Mouse (Mus musculus) left cerebral cortex, adult 8-10 months (tissue): ENCODE data around the gene Slc25a3. TPM values are rescaled to one million over a fixed set of nuclear protein-coding genes. Genes with fewer than 3 reads are reported as not detected.

Experiments used
- DNase-seq, 2 experiments: peaks; one replicate each; pipeline ENCODE4 v3.0.0; 2022; ENCODE audit warnings: low spot score in 2 of 2
- total RNA-seq, 4 experiments: library from RNA; stranded (reverse); gene quantifications; 2 replicates each; pipeline ENCODE4 v1.2.4; 2022

The Slc25a3 gene
- total RNA-seq = 100 to 1,000 TPM; 531 to 567 (median 564) TPM

DNA sequence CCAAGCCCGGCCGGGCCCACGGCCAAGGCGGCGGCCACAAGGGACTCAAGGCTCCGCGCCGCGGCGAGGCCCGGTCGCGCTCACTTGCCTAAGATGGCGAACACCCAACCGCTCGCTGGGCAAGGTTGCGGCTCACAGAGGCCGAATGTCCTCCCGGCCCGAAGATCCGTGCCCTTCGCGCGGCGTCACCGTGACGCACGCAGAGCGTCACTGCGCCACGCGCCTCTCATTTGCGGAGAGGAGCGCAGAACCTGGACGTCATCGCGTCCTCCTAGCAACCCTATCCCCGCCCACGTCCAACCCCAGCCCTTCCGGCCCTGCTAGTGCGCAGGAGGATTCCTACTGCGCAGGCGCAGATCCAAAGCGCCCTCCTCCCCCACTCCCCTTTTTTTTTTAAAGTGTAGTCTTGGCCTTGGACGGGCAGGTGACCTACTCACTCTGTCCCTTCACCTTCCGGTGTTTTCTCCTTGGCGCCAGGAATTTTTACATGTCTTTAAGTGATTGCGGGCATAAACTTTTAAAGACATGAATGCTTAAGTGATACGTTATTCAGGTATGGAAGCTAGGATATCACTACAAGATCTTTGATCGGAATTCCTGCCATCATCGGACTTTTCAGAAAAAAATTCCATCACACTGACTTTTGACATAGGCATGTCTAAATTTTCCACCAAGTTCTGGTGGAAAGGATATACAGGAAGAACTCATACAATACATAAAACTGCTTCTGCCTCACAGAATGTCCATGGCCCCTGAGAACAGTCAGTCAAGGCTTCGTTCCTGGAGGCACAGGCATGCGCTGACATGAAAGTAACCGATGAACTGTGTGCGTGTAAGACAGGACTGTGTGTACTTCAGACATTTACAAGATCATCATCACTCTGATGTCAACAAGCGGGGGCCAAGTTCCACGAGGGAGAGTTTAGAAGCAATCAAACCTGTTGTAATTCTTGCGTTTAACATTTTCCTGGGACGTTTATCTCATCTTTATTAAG, at the start of gene Slc25a3:
Gene Slc25a3 (minus strand): TSS at position 232 of the 995 bp plus-strand sequence.
- DNase-seq = peak; percentile 91 to 99

DNA sequence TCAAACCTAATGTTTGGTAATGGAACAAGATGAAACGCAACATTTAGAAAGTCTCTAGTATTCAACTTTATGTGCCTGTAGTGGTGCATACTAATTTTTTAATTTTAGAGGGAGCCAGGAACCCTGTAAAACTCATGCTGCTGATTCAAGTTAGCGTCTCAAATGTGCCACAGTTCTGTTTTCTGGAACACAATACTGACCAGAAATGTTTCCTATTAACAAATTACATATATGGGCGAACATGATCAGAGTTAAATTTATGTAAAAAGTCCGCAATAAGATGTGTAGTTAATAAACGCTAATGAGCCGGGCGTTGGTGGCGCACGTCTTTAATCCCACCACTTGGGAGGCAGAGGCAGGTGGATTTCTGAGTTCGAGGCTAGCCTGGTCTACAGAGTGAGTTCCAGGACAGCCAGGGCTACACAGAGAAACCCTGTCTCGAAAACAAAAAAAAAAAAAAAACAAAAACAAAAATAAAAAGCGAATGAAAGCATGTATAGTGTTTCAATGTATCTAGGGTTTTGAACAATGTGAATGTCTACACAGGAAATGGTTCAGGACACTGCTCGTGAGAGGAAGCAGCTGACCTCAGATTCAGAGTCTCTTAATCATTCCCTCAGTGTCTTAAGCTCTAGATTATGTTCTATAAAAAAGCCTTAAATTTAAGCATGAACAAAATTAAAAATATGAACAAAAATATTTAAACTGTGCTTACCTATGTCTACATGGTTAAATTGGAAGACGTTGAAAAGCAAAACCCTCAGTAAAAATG, 48.7 kb upstream of the Slc25a3 start:
- DNase-seq = no peak

DNA sequence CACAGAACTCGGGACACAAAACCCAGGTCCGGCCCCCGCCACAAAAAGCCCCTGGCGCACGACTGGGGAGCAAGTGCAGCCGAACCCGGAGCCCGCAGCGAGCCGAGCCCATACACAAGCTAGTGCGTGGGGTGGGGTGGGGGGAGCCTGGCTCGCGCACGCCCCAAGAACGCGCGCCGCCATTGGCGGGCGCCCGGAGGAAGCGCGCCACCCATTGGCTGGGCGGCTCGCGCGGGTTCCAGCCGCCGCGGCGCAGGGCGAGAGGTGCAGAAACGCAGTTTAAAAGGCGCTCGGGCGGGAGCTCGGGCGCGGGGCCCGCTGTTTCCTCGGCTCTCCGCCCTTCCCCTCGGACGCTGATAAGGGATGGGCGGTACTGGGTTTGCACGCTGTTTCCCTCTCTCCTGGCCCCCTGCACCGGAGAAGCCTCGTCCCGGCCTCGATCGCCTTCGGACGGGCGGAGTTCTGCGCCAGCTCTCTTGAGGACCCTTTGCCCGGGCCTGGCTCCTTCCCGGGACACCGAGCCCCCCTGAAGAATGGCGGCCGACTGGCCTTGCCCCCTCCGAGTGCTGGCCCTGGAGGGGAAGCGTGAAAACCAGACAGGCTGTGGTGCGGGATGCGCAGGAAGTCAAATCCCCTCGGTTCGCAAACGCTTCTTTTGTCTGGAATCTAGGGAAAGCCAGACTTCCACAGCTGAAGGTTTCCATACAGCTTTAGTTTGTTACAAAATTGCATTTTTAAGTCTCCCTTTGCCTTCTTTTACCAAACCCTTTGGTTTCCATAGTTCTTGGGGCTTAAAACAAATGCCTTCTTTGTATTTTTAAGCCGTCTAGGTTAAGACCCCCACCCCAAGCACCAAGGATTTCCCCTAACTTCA, 47.8 kb upstream of the Slc25a3 start:
- DNase-seq = peak; percentile 88

GRCm38 (mm10) chr10:91171041-91171440, 47.2 kb upstream of the Slc25a3 start:
- peak in 1 of 2 experiments; percentile 33 for DNase-seq

DNA sequence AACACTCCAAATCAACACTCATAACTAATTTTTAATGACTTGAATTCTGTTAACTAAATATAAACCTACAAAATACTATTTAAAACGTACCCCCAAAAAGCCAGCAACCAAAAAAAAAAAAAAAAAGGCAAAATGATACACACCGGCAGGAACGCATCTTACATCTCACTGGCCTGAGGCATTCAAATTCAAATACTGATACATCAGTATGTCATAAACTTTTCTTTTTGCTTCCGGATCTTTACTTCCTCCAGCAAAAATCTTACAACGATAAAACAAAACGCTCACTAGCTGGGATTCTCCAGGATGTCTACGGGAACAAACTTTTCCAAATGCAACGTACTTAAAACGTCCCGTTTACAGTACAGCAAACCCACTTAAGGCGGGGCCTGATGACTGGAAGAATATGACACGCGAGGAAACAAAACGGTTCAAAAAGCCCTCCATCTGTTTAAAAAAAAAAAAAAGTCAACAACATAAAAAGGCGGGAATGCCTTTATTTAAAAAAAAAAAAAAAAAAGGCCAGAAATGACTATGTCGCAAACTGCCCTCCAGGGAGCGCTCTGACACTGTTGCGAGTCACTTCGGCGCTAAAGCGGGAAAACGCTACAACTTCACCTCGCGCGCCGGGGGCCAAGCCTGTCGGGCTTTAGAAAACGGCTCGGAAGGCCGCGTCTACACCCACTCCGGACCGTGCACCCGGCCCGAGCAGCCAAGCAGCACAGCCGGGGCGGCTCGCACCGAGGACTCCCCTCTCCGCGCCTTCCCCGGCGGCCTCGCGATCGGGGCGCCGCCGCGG, 46.5 kb upstream of the Slc25a3 start:
- peak; percentile 58 to 64 for DNase-seq

GRCm38 (mm10) chr10:91169414-91170065, 45.7 kb upstream of the Slc25a3 start:
- DNase-seq = no peak

GRCm38 (mm10) chr10:91167352-91167751, 43.5 kb upstream of the Slc25a3 start:
- no peak for DNase-seq

- DNase-seq = no peak
These were observed 43.0 kb upstream of the Slc25a3 start for GRCm38 (mm10) chr10:91166890-91167289.

- DNase-seq = no peak
These were observed 42.0 kb upstream of the Slc25a3 start for GRCm38 (mm10) chr10:91165850-91166249.

- DNase-seq = no peak
These were observed 40.6 kb upstream of the Slc25a3 start for GRCm38 (mm10) chr10:91164491-91164890.

DNA sequence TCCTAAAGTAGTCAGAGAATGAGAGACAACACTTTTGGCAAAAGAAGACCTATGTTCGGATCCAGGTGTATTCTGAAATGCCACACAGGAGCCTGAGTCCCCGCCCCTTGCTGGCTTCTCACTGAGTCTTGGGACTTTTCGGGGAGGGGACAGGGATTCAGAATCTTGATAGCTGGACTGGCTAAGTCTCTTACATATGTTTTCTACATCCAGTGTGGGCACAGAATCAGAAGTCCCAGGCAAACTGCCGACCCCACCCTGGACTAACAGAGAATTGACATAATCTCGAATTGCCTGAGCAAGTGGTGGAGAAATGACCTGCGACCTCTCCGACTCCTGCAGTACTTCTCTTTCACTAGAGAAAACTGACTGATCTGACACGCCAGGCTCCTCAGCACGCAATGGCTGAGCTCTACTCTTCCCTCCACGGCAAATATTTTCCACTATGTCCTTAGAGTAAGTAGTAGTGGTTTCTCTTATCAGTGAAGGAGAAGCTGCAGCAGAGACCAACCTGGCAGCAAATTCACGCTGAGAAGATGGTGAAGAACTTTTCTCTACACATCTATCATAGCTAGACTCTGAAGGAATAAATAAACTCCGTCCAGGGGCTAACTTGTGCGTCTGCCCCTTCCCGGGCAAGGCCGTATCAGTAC, 38.8 kb upstream of the Slc25a3 start:
- no peak for DNase-seq

GRCm38 (mm10) chr10:91162077-91162476, 38.2 kb upstream of the Slc25a3 start:
- DNase-seq = no peak

GRCm38 (mm10) chr10:91161006-91161405, 37.1 kb upstream of the Slc25a3 start:
- DNase-seq = no peak

DNA sequence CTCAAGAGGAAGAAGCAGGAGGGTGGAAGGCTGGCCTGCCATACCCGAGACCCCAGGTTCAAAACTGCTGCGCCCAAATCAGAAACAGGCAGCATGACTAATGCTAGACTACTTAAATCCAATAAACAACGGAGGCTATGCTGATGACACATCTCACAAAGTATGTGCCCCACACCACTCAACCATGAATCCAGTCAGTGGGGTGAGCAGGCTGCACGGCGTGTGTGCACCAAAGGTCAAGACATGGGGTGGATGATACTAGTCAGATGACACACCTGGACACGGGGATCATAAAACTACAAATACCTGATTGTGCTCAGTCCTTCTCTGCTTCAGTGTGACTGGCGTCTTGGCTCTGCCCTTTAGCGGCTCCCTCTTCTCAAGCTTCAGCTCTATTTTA, 34.6 kb upstream of the Slc25a3 start:
- no peak for DNase-seq

DNA sequence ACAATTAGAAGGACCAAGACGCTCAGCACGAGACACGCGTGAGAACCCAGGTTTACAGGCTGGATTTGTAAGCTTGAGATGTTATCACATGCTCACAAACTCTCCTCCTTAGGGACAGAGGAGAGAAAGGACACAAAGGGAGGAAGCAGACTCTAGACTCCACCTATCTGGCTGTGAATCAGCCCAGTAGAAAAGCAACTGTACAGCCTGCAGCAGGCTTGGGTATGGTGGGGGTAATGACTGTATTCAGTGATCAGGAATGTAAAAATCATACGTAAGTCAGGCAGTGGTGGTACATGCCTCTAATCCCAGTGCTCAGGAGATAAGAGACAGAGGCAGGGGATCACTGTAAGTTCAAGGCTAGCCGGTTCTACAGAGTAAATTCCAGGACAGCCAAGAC, 32.5 kb upstream of the Slc25a3 start:
- no peak for DNase-seq

DNA sequence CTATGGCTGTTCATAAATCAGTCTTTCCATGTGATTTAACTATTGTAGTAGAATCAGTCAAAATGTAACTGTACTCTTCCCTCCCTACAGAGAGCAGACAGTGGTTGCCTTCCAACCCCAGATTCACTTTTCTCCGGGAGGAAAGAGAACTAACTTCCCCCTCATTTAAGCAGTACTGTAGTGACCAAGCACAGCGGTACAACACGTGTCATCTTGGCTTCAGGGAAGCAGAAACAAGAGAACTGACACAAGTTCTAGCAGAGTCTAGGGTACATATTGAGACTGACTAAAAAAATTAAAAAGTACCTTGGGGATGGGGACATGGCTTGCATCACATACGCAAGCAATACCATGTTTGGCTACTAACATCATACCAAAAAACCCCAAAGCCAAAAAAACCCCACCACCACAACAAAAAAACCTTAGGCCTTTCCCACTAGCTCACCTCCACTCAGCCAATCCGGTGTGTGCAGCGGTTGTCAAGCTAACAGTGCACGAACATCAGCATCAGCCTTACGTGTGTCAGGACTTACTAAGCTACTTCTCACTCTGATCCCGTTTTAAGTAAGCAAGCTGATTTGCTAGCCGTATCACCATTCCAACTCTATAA, 30.1 kb upstream of the Slc25a3 start:
- DNase-seq = no peak

DNA sequence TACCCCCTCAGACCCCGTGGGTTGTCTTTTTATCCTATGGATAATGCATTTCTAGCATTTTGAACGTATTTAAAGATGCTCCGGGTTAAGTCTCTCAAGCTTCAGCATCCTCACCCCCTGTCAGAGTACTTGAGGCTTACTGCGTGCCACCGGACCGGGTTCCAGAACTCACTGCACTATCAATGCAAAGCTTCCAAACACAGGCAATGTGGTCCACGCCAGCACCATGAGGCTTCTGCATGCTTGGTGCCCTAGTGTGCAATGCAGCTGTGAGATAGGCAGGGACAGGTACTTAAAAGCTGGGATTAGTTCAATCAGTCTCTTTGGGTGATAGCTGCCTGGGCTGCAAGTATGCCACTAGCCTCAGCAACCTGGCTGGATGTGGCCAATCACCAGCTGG, 21.6 kb upstream of the Slc25a3 start:
- DNase-seq = no peak

DNA sequence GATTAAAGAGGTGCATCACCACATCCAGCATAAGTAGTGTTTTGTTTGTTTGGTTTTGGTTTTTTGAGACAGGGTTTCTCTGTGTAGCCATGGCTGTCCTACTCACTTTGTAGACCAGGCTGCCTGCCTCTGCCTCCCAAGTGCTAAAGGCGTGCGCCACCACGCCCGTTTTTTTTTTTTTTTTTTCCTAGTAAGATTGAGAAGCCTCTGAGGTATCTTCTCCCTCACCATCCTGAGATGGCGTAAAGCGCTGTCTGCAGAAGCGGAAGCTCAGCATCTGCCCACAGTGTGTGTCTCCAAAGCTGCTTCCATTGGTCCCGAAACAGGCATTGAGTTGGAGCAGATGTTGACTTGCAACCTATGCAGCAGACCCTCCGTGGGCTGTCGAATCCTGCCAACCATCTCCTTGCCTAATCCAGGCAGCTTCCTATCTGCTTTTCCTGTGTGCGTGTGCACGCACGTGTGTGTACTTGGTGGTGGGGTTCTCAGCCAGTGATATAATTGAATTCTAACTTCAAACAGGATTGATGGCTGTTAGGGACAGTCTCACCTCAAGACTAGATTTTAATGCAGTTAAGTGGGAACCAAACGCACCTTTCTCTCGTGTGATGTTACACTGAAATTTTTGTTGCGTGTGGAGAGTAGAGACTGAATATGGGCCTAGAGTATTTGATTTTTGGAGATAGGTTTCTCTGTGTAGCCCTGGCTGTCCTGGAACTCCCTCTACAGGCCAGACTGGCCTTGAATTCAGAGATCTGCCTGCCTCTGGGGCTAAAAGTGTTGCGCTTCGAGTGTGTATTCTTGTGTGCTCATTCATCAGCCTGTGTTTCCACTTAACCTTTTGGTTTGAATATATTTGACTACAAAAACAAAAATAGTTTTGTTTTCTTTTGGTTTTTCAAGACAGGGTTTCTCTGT, 19.7 kb upstream of the Slc25a3 start:
- DNase-seq = no peak
